Mouse (Mus musculus): ENCODE data around the gene Gsg1l.

GRCm38 (mm10) chr7:125833471-125833870 lies 248.7 kb downstream of the Gsg1l start:
- TF ChIP-seq GATA1 (IDR thresholded peaks at IDR 0.05; ENCODE audit: borderline replicate concordance, low read length), result no peak
- no peak for TF ChIP-seq FLI1 (IDR thresholded peaks at IDR 0.05; ENCODE audit: low read length)
